Mouse (Mus musculus) neural tube, embryonic 13.5 days (tissue): Measurements from ENCODE around the gene Ncam1. TPM values are rescaled to one million over a fixed set of nuclear protein-coding genes. Genes with fewer than 3 reads are reported as not detected.

Experiments
- ATAC-seq: fragments of 200-750 bp; cut with Nextera tagmentation; 2 replicates; pipeline ENCODE4 v1.8.0; 2017; ENCODE audit warnings: low read depth, mild to moderate bottlenecking, moderate TSS enrichment, moderate library complexity
- H3K27ac ChIP-seq: fragments of 300-500 bp; sonication (generic); replicated peaks from 2 replicates; pipeline ENCODE4 v1.5.1; 2015; ENCODE audit warnings: moderate library complexity, mild to moderate bottlenecking, inconsistent platforms
- H3K27me3 ChIP-seq: fragments of 300-500 bp; sonication (generic); 2 replicates; pipeline ENCODE4 v1.6.1; 2015; ENCODE audit warnings: mild to moderate bottlenecking, inconsistent platforms
- H3K36me3 ChIP-seq: fragments of 300-500 bp; sonication (generic); 2 replicates; pipeline ENCODE4 v1.6.1; 2015; ENCODE audit warnings: mild to moderate bottlenecking, inconsistent platforms
- H3K4me1 ChIP-seq: fragments of 300-500 bp; sonication (generic); replicated peaks from 2 replicates; pipeline ENCODE4 v1.6.1; 2015; ENCODE audit warnings: inconsistent platforms
- H3K4me2 ChIP-seq: fragments of 300-500 bp; sonication (generic); 2 replicates; pipeline ENCODE4 v1.6.1; 2015; ENCODE audit warnings: inconsistent platforms, mild to moderate bottlenecking, moderate library complexity
- H3K4me3 ChIP-seq: fragments of 300-500 bp; sonication (generic); 2 replicates; pipeline ENCODE4 v1.5.1; 2015; ENCODE audit warnings: mild to moderate bottlenecking, inconsistent platforms
- H3K9ac ChIP-seq: fragments of 300-500 bp; sonication (generic); 2 replicates; pipeline ENCODE4 v1.6.1; 2015; ENCODE audit warnings: moderate library complexity, mild to moderate bottlenecking, inconsistent platforms
- H3K9me3 ChIP-seq: fragments of 300-500 bp; sonication (generic); 2 replicates; pipeline ENCODE4 v1.6.1; 2016; ENCODE audit warnings: inconsistent platforms
- WGBS: fragments of 180-500 bp; shearing (Covaris S2); methylation state at CpG from one replicate; pipeline ENCODE4 v1.1.7; 2015; 5-methylcytosine and 5-hydroxymethylcytosine counted together
- polyA plus RNA-seq: library from polyadenylated mRNA; unstranded; fragments of >200 nt; fragmentation: Nextera tagmentation; extraction: Ambion mirVana; gene quantifications from 2 replicates; pipeline ENCODE4 v1.2.1, GENCODE M21; 2015

The Ncam1 gene
- polyA plus RNA-seq, 1 experiment from 2014 or later: 450 TPM

DNA sequence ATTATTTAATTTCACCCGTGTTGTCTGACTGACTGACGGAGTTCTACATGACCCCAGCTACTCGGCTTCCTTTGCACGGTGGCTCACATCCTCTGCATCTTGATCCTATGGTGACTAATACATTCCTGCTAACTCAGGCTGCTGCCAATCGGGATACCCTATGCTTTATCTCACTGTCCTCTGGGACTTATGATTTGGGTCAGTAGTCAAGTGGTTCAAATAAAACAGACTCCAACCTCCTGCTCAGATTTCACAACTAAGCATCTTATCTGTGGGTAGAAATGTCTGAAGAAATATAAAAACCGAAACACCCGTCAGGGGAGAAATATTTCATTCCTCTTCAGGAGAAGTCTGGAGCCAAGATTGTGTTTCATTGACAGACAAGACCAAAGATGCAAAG lies 265.3 kb downstream of the Ncam1 start:
- Histone ChIP-seq H3K4me2 (no peak overlapping the region), H3K27ac (no peak overlapping the region), H3K4me3 (no peak overlapping the region), H3K36me3 (peaks cover 49% of the 10 kb centered on the region), H3K27me3 (no peaks in the 10 kb centered on the region), H3K4me1 (peaks cover 56% of the 10 kb centered on the region), H3K9ac (no peak overlapping the region), H3K9me3 (no peaks in the 10 kb centered on the region)
- WGBS: 76% methylated on average over 7 of the region's 7 CpGs
- no peak for ATAC-seq

DNA sequence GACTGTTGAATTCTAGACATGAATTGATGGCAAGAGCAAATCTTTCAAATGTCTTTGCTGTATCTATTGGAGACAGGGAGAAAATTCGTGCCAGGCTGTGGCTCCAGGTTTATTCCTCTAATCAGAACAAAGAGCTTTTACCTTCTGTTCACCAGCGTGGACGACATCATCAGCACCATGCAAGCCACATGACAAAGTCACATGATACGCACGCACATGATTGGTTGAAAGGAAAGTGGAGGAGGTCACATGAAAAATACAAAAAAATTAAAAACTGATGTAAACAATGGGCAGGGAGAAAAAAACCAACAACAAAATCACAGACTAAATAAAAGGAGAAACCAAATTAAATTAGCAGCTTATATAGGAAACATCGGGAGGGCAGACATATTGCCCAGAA lies 266.9 kb downstream of the Ncam1 start:
- H3K9ac ChIP-seq: no peak overlapping the region
- H3K4me3 ChIP-seq: no peak overlapping the region
- H3K9me3 ChIP-seq: no peaks in the 10 kb centered on the region
- 83% methylated on average over 6 of the region's 6 CpGs for WGBS
- no peak for ATAC-seq
- H3K4me2 ChIP-seq: no peak overlapping the region
- H3K4me1 ChIP-seq: peaks cover 62% of the 10 kb centered on the region
- H3K27ac ChIP-seq: no peak overlapping the region
- H3K27me3 ChIP-seq: no peaks in the 10 kb centered on the region
- H3K36me3 ChIP-seq: peaks cover 38% of the 10 kb centered on the region

DNA sequence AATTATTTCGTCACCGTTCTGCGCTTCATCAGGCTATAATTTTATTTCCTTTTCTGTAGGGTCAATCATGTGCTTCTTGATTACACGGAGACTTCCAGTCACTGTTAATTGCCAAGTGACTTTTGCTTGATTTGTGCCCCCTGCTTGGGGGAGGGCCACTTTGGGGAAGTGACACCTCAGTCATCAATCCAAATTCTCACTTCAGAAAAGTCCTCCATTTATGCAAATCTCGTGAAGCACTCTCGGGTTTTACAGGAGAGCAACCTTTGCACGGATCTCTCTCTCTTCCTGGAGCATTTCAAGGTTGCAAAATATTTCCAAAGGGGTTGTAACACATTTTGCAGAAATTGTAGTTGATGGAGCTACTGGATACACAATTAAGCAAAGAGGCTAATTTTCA lies 267.5 kb downstream of the Ncam1 start:
- no peaks in the 10 kb centered on the region for H3K27me3 ChIP-seq
- 47% methylated on average over 7 of the region's 7 CpGs for WGBS

GRCm38 (mm10) chr9:49530739-49531138 lies 268.0 kb downstream of the Ncam1 start:
- H3K4me3 ChIP-seq: no peak overlapping the region
- H3K4me2 ChIP-seq: no peak overlapping the region
- H3K36me3 ChIP-seq: peaks cover 32% of the 10 kb centered on the region; the same call in 1 of the 2 replicates
- H3K9me3 ChIP-seq: no peaks in the 10 kb centered on the region
- 40% methylated on average over 4 of the region's 4 CpGs for WGBS
- no peak overlapping the region for H3K9ac ChIP-seq
- ATAC-seq: no peak
- H3K27me3 ChIP-seq: no peaks in the 10 kb centered on the region
- H3K27ac ChIP-seq: no peak overlapping the region
- peaks cover 59% of the 10 kb centered on the region for H3K4me1 ChIP-seq

More for the DNA sequence above, 267.5 kb downstream of the Ncam1 start:
- H3K4me3 ChIP-seq: no peak overlapping the region
- ATAC-seq: no peak
- no peak overlapping the region for H3K4me2 ChIP-seq
- H3K27ac ChIP-seq: no peak overlapping the region
- peaks cover 33% of the 10 kb centered on the region for H3K36me3 ChIP-seq
- H3K9ac ChIP-seq: no peak overlapping the region
- peaks cover 62% of the 10 kb centered on the region for H3K4me1 ChIP-seq
- no peaks in the 10 kb centered on the region for H3K9me3 ChIP-seq

DNA sequence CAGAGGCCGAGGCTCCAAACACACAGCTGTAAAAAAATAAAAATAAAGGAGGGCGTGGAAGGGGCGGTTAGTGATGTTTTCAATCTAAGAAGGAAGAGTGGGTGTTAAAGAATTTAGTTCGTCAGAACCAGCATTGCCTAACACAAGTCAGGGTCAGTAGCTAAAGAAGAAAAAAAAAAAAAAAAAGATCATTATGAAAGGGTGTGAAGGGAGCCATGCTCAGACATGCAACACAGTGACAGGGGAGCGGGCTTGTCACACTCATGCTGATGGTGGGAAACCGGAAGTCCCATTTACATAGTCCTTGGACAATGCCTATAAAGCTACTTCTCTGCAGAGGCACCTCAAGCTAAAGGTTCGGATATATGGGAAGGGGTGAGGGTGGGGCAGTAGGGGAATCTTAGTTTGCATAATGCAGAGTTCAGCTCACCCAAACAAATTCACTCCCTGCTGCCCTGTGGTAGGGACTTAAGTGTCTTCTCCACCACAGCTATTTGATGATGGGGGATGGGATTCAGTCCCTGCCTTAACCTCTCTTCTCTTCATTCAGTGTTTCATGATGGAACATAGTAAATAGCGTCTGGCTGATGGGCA lies 269.3 kb downstream of the Ncam1 start:
- Histone ChIP-seq H3K36me3 (peaks cover 36% of the 10 kb centered on the region; the same call in 1 of the 2 replicates), H3K27ac (no peak overlapping the region), H3K27me3 (no peaks in the 10 kb centered on the region), H3K9ac (no peak overlapping the region), H3K9me3 (no peaks in the 10 kb centered on the region), H3K4me2 (no peak overlapping the region), H3K4me3 (no peak overlapping the region), H3K4me1 (peaks cover 64% of the 10 kb centered on the region)
- no peak for ATAC-seq
- 56% methylated on average over 8 of the region's 8 CpGs for WGBS

DNA sequence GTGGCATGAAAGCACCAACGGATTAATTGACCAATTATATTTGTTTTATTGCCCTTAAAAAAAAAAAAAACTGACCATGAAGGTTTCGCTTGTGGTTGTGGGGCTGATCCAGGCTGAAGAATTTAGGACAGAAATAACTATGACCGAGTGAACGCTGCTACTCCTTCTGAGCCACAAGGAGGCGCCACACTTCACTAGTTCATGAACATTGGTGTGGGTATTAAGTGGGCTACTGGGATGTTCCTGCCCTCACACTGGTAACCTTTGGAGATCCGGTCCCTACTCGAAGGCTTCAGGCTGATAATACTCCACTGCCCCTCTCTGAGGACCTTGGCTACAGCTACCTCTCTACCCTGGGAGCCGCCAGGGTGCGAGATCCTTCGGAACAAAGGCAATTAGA lies 269.8 kb downstream of the Ncam1 start:
- 47% methylated on average over 10 of the region's 10 CpGs for WGBS
- no peak overlapping the region for H3K4me3 ChIP-seq
- H3K4me1 ChIP-seq: peaks cover 64% of the 10 kb centered on the region
- no peaks in the 10 kb centered on the region for H3K9me3 ChIP-seq
- H3K4me2 ChIP-seq: no peak overlapping the region
- H3K36me3 ChIP-seq: peaks cover 38% of the 10 kb centered on the region; the same call in 1 of the 2 replicates
- no peaks in the 10 kb centered on the region for H3K27me3 ChIP-seq
- H3K27ac ChIP-seq: no peak overlapping the region
- no peak overlapping the region for H3K9ac ChIP-seq
- ATAC-seq: no peak

GRCm38 (mm10) chr9:49528026-49528425 lies 270.7 kb downstream of the Ncam1 start:
- Histone ChIP-seq H3K9ac (no peak overlapping the region), H3K4me3 (no peak overlapping the region), H3K9me3 (no peaks in the 10 kb centered on the region), H3K27ac (peak overlapping the region; percentile 78), H3K4me1 (peaks cover 61% of the 10 kb centered on the region), H3K36me3 (peaks cover 39% of the 10 kb centered on the region; the same call in 1 of the 2 replicates), H3K4me2 (no peak overlapping the region), H3K27me3 (no peaks in the 10 kb centered on the region)
- ATAC-seq: no peak
- WGBS: 67% methylated on average over 5 of the region's 5 CpGs

DNA sequence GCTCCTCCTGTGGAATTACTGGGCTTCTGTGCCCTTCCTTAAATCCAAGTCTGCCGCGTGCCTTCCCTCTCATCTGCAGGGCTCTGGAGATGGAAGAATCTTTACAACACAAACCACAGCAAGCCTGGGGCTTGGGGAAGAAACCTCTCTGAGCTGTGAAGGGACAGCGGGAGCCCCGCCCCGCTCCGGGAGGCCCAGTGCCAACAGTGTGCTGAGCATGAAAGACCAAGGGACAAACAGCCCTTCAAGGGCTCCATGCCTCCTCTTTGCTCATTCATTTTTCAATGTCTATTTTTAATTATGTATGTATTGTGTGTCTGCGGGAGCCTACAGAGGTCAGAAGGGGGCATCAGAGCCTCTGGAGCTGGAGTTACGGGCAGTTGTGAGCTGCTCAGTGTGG lies 271.4 kb downstream of the Ncam1 start:
- Histone ChIP-seq H3K36me3 (peaks cover 39% of the 10 kb centered on the region), H3K27ac (peak overlapping the region; percentile 78), H3K9me3 (no peaks in the 10 kb centered on the region), H3K4me3 (no peak overlapping the region), H3K9ac (no peak overlapping the region), H3K4me2 (no peak overlapping the region), H3K4me1 (peaks cover 61% of the 10 kb centered on the region), H3K27me3 (no peaks in the 10 kb centered on the region)
- 50% methylated on average over 8 of the region's 8 CpGs for WGBS
- ATAC-seq: peak; percentile 13; the same call in 1 of the 2 replicates

DNA sequence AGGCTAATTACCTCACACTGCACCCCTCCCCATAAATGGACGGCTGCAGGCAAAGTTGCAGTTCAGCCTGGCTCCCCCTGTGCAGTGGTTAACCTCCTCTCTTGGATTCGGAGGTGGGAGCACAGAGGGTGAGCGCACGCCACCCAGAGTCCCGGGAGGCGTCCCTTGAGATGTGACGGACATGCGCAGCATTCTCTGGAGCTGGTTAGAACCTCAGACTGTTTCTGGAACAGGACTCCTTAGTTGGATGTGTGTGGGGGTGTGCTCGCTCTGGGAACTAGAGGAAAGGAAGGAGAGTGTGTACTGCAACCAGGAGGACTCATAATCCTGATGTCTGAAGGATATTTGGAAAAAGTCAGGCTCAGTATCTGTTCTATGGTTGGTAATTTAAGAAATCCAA lies 274.0 kb downstream of the Ncam1 start:
- peaks cover 54% of the 10 kb centered on the region for H3K4me1 ChIP-seq
- no peak overlapping the region for H3K27ac ChIP-seq
- H3K9me3 ChIP-seq: no peaks in the 10 kb centered on the region
- H3K9ac ChIP-seq: no peak overlapping the region
- no peak for ATAC-seq
- no peak overlapping the region for H3K4me3 ChIP-seq
- 65% methylated on average over 9 of the region's 9 CpGs for WGBS
- H3K36me3 ChIP-seq: peaks cover 48% of the 10 kb centered on the region
- H3K4me2 ChIP-seq: no peak overlapping the region
- H3K27me3 ChIP-seq: no peaks in the 10 kb centered on the region

DNA sequence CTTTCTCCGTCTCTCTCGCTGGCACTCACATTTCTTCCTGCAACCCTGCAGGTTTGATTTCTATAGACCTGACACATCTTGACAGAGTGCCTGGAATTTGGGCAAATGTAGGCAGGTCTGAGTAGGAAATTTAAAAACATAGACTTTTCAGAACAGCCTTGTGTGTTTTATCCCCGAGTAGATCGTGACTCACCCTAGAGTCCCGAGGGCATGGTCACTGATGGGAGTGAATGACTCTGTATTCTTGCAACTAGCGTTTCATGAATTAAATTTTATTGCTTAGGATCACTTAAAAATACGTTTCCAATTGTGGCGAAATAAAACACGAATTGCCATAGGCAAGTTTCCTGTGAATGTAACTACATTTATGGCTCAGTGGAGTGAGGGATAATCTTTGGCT lies 274.8 kb downstream of the Ncam1 start:
- H3K4me2 ChIP-seq: no peak overlapping the region
- H3K4me3 ChIP-seq: no peak overlapping the region
- ATAC-seq: no peak
- 62% methylated on average over 9 of the region's 9 CpGs for WGBS
- H3K9ac ChIP-seq: no peak overlapping the region
- peaks cover 53% of the 10 kb centered on the region for H3K36me3 ChIP-seq
- no peaks in the 10 kb centered on the region for H3K9me3 ChIP-seq
- H3K27me3 ChIP-seq: no peaks in the 10 kb centered on the region
- H3K4me1 ChIP-seq: peaks cover 46% of the 10 kb centered on the region
- no peak overlapping the region for H3K27ac ChIP-seq

GRCm38 (mm10) chr9:49514306-49514705 lies 284.4 kb downstream of the Ncam1 start:
- Histone ChIP-seq H3K4me1 (no peaks in the 10 kb centered on the region), H3K9me3 (no peaks in the 10 kb centered on the region), H3K4me3 (no peak overlapping the region), H3K27me3 (no peaks in the 10 kb centered on the region), H3K9ac (no peak overlapping the region), H3K36me3 (peaks cover 95% of the 10 kb centered on the region), H3K27ac (no peak overlapping the region), H3K4me2 (no peak overlapping the region)
- ATAC-seq: no peak
- 85% methylated on average over 2 of the region's 2 CpGs for WGBS

DNA sequence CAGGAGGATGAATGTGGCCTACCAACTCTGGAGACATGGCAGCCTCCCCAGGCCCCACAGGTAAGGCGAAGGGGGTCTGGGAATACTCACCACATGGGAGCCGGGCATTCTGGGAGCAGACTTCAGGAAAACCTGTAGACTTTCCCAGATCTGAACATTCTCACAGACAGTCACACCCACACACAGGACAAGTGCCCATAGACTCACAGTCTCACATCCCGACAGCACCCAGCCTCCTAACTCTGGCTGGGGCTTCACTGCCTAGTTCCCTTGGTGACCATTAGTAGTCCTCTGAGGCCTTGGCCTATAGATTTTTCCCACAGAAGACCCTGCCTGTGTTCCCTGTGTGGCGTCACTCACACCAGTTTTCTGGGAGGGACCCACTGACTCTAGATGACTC lies 288.1 kb downstream of the Ncam1 start:
- no peaks in the 10 kb centered on the region for H3K9me3 ChIP-seq
- peaks cover 97% of the 10 kb centered on the region for H3K36me3 ChIP-seq
- H3K4me2 ChIP-seq: no peak overlapping the region
- 95% methylated on average over 4 of the region's 4 CpGs for WGBS
- no peak overlapping the region for H3K4me3 ChIP-seq
- no peak overlapping the region for H3K9ac ChIP-seq
- no peak overlapping the region for H3K27ac ChIP-seq
- H3K4me1 ChIP-seq: no peaks in the 10 kb centered on the region
- no peaks in the 10 kb centered on the region for H3K27me3 ChIP-seq
- ATAC-seq: no peak

DNA sequence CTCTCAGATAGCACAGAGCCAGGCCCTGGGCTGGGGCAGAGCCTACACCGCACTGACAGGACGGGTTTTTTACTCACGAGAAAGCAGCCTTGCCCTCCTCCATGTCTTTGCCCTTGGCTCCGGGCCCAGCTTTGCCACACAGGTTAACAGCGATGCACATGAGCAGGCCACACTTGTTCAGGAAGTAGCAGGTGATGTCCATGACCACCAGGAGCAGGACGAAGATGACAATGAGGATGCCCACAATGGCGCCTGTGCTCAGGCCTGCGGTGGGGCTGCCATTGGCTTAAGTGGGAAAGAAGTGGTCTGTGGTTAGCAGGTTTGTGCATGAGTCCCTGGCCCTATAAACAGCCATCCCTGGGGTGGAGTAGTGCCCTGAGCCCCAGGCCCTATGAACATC lies 289.1 kb downstream of the Ncam1 start:
- Histone ChIP-seq H3K27me3 (no peaks in the 10 kb centered on the region), H3K4me2 (no peak overlapping the region), H3K4me3 (no peak overlapping the region), H3K36me3 (peaks cover 97% of the 10 kb centered on the region), H3K9ac (no peak overlapping the region), H3K9me3 (no peaks in the 10 kb centered on the region), H3K27ac (no peak overlapping the region), H3K4me1 (no peaks in the 10 kb centered on the region)
- ATAC-seq: no peak
- WGBS: 92% methylated on average over 8 of the region's 8 CpGs
